Mouse (Mus musculus) frontal cortex, adult (tissue): ENCODE measurements around the gene Sertad2.

Source experiments
- ATAC-seq: cut with Nextera tagmentation; 2 replicates; pipeline ENCODE4 v1.9.2; 2017; ENCODE audit warnings: mild to moderate bottlenecking, moderate library complexity, mixed read lengths; ENCODE audit not compliant: low TSS enrichment

Gene Sertad2

DNA sequence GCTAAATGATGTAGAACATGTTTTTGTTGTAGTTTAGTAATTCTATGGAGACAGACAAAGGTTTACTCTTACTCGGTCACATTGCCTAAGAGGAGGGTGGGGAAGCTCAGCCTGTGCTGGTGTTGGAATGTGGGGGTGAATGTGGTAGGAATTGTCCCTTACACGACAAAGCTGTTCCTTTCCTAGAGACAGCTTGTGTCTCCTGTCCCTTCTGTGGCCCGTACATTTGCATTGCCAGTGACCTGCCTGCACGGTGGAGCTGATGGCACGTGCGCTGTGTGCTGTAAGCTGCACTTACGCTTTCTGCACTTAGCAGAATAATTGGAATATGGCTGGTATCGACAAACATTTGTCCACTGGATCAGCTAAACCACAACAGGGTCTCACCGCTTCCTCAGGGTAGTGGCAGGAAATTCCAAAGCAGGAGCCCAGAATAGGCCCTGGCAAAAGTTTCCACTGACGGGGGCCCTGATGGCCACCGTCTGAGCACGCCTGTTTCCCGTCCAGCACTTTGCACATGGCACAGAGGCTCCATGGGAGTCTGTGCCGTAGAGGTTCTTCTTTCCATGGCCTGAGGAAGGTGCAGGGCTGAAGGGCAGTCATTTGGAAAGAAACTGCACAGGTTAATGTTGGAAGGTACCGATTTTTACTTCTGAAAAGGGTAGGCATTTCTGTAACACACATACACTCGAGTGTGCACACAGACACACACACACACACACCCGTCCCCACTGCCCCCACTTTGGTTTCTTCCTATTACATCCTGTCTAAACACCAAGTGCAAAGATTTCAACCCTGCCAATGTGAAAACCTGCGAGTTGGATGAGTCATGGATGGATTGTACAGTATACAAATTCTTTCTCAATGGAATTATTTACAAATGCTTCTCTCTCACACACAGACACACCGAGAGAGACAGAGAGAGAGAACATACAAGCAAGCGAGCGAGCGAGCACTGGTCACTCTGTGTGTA, 51.5 kb downstream of the Sertad2 start:
- 0 out of 2 replicates have a peak, but pooled peaks have one; percentile 34 for ATAC-seq

DNA sequence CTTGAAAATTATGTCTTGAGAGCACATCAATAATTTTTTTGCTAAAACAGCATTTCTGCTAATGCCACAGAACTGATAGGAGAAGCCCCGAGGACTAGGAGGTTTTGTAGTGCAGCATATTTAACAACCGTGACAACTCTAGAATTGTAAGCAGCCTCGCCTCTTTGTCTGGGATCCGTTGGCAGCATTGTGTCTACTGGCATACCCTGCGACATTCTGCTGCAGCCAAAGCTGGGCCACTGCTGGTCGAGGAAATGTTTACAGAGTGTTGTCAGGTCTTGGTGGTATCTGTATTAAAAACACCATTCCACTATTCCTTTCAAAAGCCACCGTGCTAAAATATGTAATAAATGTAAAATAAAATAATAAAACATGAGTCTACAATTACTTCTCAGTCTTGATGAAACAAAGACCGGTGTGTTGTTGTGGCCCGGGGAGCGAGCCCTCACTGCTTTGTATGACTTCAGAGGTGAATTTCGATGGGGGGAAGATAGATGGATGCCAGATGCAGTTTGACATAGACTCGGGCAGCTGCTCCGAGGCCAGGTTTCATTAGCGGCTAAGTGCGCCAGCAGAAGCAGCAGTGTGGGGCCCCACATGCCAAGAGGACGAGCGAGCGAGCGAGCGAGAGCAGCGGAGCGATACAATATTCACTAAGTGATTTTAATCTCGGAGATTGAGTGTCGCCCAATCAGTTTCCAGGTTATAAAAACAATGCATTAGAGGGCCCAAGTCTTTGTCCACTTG, 60.2 kb downstream of the Sertad2 start:
- no peak for ATAC-seq

- no peak for ATAC-seq
These were observed 61.1 kb downstream of the Sertad2 start for GRCm38 (mm10) chr11:20604119-20604518.

GRCm38 (mm10) chr11:20605613-20606012, 62.6 kb downstream of the Sertad2 start:
- ATAC-seq = no peak

DNA sequence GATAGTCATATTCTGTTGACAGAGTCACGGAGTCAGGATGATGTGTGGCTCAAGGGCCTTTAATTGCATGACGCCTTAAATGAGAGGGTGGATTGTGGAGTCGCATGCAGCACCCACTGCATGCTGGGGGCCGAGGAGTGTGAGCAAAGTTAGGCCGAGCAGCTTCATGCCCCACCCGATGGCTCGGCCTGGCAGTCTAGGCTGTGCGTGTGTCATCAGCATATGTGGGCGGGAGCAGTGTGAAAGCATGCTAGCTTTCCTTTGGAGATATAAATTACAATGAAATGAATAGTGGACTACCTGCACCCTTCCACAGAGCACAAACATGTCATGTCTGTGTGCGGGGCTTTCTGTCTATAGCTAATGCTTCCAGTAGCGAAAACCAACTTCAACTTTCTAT, 65.4 kb downstream of the Sertad2 start:
- peak; percentile 96 for ATAC-seq

GRCm38 (mm10) chr11:20613223-20613622, 70.2 kb downstream of the Sertad2 start:
- no peak for ATAC-seq

- peak; percentile 70 for ATAC-seq
These were observed 73.0 kb downstream of the Sertad2 start for GRCm38 (mm10) chr11:20616103-20616502.

- no peak for ATAC-seq
These were observed 84.1 kb downstream of the Sertad2 start for GRCm38 (mm10) chr11:20627146-20627545.

GRCm38 (mm10) chr11:20628216-20628615, 85.2 kb downstream of the Sertad2 start:
- ATAC-seq = no peak

DNA sequence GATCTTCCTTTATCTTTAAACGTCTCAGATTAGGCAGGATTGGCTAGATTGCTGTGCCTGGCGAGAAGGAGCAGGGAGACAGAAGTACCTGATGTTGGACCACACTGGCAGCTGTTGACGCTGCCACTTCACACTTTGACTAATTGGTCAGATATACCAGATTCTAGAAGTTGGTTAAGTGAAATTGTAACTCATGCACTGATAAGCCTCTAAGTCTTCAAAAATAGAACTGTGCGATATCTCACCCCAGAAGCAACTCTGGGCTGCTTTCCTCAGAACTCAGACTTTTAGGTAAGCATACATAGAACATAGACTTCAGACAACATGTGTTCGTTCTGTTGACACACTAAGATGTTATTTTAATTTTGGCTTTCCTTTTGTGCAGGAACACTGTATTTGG, 86.6 kb downstream of the Sertad2 start:
- ATAC-seq = no peak

GRCm38 (mm10) chr11:20631026-20631940, 88.2 kb downstream of the Sertad2 start:
- peak; percentile 85 for ATAC-seq

DNA sequence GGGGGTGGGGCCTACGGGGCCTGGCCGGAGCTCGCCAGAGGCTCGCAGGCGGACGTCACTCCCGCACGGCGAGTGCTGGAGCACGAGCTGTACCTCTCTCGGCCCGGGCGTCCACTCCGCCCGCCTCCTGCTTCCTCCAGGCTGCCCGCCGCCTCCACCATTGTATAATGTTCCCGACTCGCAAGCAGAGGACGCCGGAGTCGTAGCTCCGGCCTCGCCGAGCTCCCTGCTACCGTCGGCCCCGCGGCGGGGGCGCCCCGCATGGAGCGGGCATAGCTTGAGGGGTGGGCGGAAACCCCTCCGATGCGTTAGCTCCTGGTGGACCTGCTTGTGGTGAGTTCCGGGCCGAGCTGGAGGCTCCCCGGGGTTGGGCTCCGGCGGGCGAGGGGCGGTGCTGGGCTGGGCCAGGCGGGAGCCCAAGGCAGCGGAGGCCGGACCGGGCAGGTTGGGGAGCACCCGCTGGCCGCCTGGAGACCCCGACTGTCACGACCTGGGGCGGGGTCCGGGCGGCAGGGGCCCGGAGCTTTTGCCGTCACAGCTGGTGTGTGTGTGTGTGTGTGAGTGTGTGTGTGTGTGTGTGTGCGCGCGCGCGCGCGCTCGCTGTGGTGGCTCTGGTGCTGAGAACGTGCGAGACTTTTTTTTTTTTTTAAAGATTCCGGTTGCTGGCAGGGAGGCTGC, 89.0 kb downstream of the Sertad2 start:
- ATAC-seq = peak; percentile 85

DNA sequence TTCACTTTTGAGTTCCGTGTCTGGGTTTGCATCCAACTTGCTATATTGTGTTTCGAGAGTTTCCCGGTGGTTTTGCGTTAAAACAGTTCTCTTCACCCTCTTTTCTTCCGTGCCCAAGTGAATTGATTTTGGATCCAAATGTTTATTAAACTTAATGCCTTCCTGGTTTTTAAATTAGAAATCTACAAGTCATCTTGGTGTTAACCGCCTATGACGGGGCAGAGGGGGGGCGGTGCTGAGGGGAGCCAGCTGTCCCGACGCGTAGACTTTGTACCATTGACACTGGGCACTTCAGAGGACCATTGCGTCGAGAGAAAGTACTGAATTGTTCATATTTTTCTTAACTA, 89.5 kb downstream of the Sertad2 start:
- no peak for ATAC-seq

- ATAC-seq = no peak
These were observed 91.5 kb downstream of the Sertad2 start for GRCm38 (mm10) chr11:20634543-20634942.

GRCm38 (mm10) chr11:20635646-20636045, 92.6 kb downstream of the Sertad2 start:
- no peak for ATAC-seq

DNA sequence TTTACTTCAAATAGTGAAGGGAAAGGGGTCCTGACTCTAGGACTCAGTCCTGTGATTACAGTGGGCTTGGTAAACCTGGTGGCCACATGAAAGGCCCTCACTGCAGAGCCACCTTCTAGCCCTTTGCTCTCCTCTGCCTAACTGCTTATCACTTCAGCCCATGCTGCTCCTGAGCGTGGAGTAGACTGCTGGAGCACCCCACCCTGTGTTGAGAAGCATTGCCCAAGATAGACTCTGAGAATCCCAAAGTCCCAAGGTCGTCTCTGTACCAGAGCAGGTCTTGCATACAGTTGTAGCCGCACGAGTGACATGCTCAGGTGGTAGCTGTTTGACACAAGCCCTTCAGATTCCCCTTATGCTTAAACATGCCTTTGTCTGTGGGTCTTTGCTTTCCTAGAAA, 93.1 kb downstream of the Sertad2 start:
- no peak for ATAC-seq

- ATAC-seq = no peak
These were observed 94.0 kb downstream of the Sertad2 start for GRCm38 (mm10) chr11:20637060-20637459.

GRCm38 (mm10) chr11:20638841-20639240, 95.8 kb downstream of the Sertad2 start:
- peak; percentile 38; the same call in 1 of the 2 replicates for ATAC-seq

DNA sequence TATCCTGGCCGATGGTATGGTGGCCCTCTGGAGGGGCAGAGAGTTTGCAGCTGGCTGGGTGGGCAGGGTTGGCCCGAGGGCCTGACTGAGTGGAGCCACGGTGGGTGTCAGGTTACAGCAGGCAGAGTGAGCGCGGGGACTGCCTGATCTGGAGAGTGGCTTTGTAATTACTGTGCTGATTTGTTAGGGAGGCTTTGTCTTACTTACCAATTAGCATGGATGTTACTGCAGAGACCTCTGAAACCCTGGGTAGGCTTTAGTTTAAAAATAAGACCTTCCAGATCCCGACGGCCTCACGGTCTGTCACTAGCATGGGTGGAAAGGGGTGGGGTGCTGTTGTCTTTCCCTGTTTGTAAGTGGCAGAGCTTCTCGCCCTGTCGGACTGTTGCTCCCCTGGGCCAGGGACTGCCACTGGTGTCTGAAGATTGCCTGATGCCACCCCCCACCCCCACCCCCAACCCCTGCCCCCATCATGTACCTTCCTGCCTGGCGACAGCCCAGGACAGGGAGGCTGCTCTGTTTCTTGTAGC, 96.9 kb downstream of the Sertad2 start:
- ATAC-seq = no peak

- ATAC-seq = no peak
These were observed 99.3 kb downstream of the Sertad2 start for GRCm38 (mm10) chr11:20642321-20642720.

DNA sequence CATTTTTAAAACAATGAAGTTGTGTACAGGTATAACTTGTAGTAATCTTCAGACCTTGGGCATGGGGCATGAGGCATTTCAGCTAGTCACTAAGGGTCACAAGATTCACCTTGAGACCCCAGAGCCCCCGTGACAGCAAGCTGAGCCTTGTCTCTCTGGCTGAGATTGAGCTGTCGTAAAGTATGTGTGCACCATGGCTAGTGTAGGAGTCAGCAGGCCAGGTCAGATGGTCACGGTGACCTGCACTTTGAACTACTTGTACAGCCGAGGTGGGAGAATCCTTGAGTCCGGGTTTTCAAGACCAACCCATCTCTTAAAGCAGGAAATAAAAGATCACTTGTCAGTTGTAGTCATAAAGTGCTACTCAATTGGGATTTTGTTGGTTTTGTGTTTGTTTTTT, 100.1 kb downstream of the Sertad2 start:
- no peak for ATAC-seq
